Mouse (Mus musculus) spleen, adult 2 months (tissue): ENCODE data around the gene Gm21981. TPM values are rescaled to one million over a fixed set of nuclear protein-coding genes. Genes with fewer than 3 reads are reported as not detected.

Experiments used
- DNase-seq, 2 experiments: peaks; one replicate each; pipeline versions ENCODE4 v3.0.0 to v3.0.0-alpha.2; 2012 to 2021; ENCODE audit warnings: low spot score in 2 of 2, low read depth in 1 of 2
- H3K27ac ChIP-seq: fragments of 200-500 bp; 2 replicates; pipeline ENCODE4 v1.5.1; 2012; ENCODE audit warnings: low read length, inconsistent platforms; ENCODE audit not compliant: insufficient read depth
- H3K27me3 ChIP-seq: fragments of 200-500 bp; 2 replicates; pipeline ENCODE4 v1.6.1; 2012; ENCODE audit warnings: mild to moderate bottlenecking, moderate library complexity, low read length, inconsistent platforms; ENCODE audit not compliant: control insufficient read depth, insufficient read depth
- H3K36me3 ChIP-seq: fragments of 200-500 bp; 2 replicates; pipeline ENCODE4 v1.6.1; 2012; ENCODE audit warnings: mild to moderate bottlenecking, low read length, inconsistent platforms; ENCODE audit not compliant: control insufficient read depth, insufficient read depth
- H3K4me1 ChIP-seq: fragments of 200-500 bp; 2 replicates; pipeline ENCODE4 v1.6.1; 2011; ENCODE audit warnings: inconsistent platforms; ENCODE audit not compliant: control insufficient read depth, insufficient read depth, insufficient read length
- H3K4me3 ChIP-seq: fragments of 200-500 bp; 2 replicates; pipeline ENCODE4 v1.5.1; 2011; ENCODE audit warnings: mild to moderate bottlenecking, inconsistent platforms; ENCODE audit not compliant: insufficient read depth, insufficient read length; ENCODE audit errors: extremely low read depth
- CTCF ChIP-seq: fragments of 200-500 bp; IDR thresholded peaks from 2 replicates; pipeline ENCODE4 v1.5.1; 2011; ENCODE audit warnings: mild to moderate bottlenecking, inconsistent platforms; ENCODE audit not compliant: insufficient read depth, insufficient read length, insufficient replicate concordance; ENCODE audit errors: extremely low read depth
- POLR2A ChIP-seq: fragments of 200-500 bp; IDR thresholded peaks from 2 replicates; pipeline ENCODE4 v1.6.1; 2011; ENCODE audit warnings: low read depth, low read length, inconsistent platforms
- whole genome bisulfite sequencing: fragments of 180-500 bp; shearing (Covaris S2); methylation state at CpG from one replicate; pipeline ENCODE4 v1.1.7; 2018; 5-methylcytosine and 5-hydroxymethylcytosine counted together
- polyA plus RNA-seq: library from polyadenylated mRNA; depleted of rRNA; stranded (reverse); fragments of >200 nt; gene quantifications from 2 replicates; pipeline ENCODE4 v1.2.3, GENCODE M21; 2012

The Gm21981 gene
- polyA plus RNA-seq, 1 experiment = 0.50 TPM

GRCm38 (mm10) chr17:47737271-47738065, 43.2 kb upstream of the Gm21981 start:
- no peak for TF ChIP-seq CTCF
- TF ChIP-seq POLR2A = peak; percentile 37
- Histone ChIP-seq H3K27ac (peak overlapping the region; percentile 98), H3K36me3 (no peaks in the 10 kb centered on the region), H3K27me3 (no peaks in the 10 kb centered on the region), H3K4me3 (peak overlapping the region; percentile 82), H3K4me1 (peaks cover 21% of the 10 kb centered on the region; the same call in 1 of the 2 replicates)
- peak; percentile 75 to 90 for DNase-seq
- WGBS = under 1% methylated on average over 50 of the region's 60 CpGs

- Histone ChIP-seq H3K36me3 (no peaks in the 10 kb centered on the region), H3K27ac (peak within 1 kb of the TSS; percentile 98), H3K27me3 (no peaks in the 10 kb centered on the region), H3K4me3 (peak within 1 kb of the TSS; percentile 82), H3K4me1 (peaks cover 18% of the 10 kb centered on the region; the same call in 1 of the 2 replicates)
- WGBS = under 1% methylated on average over 37 of the region's 47 CpGs
- TF ChIP-seq POLR2A = peak; percentile 54
- peak; percentile 93 for TF ChIP-seq CTCF
- peak; percentile 79 to 98 for DNase-seq
Measured at GRCm38 (mm10) chr17:47736856-47737255, 42.6 kb upstream of the Gm21981 start, which contains the start of gene Tfeb. Tfeb (plus strand) TSS chr17:47737030.

GRCm38 (mm10) chr17:47735553-47736100, 41.4 kb upstream of the Gm21981 start:
- Histone ChIP-seq H3K4me3 (no peak overlapping the region), H3K27ac (no peak overlapping the region), H3K27me3 (no peaks in the 10 kb centered on the region), H3K4me1 (peaks cover 9% of the 10 kb centered on the region; the same call in 1 of the 2 replicates), H3K36me3 (no peaks in the 10 kb centered on the region)
- 92% methylated on average over 14 of the region's 14 CpGs for WGBS
- TF ChIP-seq CTCF = no peak
- no peak for TF ChIP-seq POLR2A
- no peak for DNase-seq

- no peaks in the 10 kb centered on the region for H3K4me1 ChIP-seq
- H3K27me3 ChIP-seq = no peaks in the 10 kb centered on the region
- H3K36me3 ChIP-seq = no peaks in the 10 kb centered on the region
- no peak overlapping the region for H3K4me3 ChIP-seq
- no peak for DNase-seq
- no peak for TF ChIP-seq CTCF
- no peak for TF ChIP-seq POLR2A
- H3K27ac ChIP-seq = no peak overlapping the region
- WGBS = 80% methylated on average over 24 of the region's 24 CpGs
Measured at GRCm38 (mm10) chr17:47730633-47731575, 36.6 kb upstream of the Gm21981 start.

- Histone ChIP-seq H3K27ac (no peak within 1 kb of the TSS), H3K27me3 (no peaks in the 10 kb centered on the region)
- WGBS = 88% methylated on average over 11 of the region's 11 CpGs
Measured at GRCm38 (mm10) chr17:47726566-47726965, 32.3 kb upstream of the Gm21981 start, which contains the start of gene Pgc. Pgc (plus strand) TSS chr17:47726842.

GRCm38 (mm10) chr17:47721183-47721582, 26.9 kb upstream of the Gm21981 start:
- TF ChIP-seq CTCF = no peak
- no peak for TF ChIP-seq POLR2A
- Histone ChIP-seq H3K27ac (no peak overlapping the region), H3K4me1 (no peaks in the 10 kb centered on the region), H3K4me3 (no peak overlapping the region), H3K27me3 (0 out of 2 replicates have a peak, but pooled peaks cover 1% of the 10 kb centered on the region), H3K36me3 (no peaks in the 10 kb centered on the region)
- DNase-seq = no peak
- WGBS = 69% methylated on average over 4 of the region's 4 CpGs

More at GRCm38 (mm10) chr17:47726566-47726965, 32.3 kb upstream of the Gm21981 start, which contains the start of gene Pgc:
- TF ChIP-seq POLR2A = no peak
- no peak for TF ChIP-seq CTCF
- Histone ChIP-seq H3K4me3 (no peak within 1 kb of the TSS), H3K4me1 (no peaks in the 10 kb centered on the region), H3K36me3 (no peaks in the 10 kb centered on the region)
- DNase-seq = no peak
